Mouse (Mus musculus): ENCODE data around the gene Fcgbp.
"Not testable (repeated sequence)": the region's sequence is repeated elsewhere in the genome, so short reads cannot be mapped to it uniquely, and the experiment has no call there.

Gene Fcgbp

DNA sequence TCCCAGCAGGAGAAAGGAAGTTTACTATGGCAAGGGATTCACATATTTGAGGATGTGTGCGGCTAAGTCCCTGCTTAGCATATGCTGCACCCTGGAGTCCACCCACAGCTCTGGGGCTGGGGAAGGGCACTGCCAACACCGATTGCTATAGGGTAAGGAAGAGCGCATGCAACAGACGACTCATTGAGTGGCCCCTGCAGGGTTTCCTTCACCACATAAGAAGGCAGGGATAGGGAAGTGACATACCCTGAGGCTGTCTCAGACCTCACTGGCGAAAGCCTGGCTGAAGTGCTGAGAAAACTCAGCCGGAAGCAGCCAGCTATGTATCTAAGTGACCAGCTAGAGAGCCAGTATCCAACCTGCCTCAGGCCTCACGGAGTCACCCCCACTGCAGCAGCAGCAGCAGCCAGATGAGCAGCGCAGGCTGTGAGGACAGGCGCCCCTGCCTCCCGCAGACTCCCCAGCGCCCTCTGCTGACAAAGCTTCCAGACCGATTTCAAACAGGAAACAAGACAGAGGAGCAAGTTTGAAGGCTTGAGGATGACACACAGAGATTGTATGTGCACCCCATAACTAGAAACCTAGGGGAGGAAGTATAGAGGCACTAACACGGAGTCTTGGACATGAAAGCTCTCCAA lies 80.7 kb downstream of the Fcgbp start:
- DNase-seq: no peak

DNA sequence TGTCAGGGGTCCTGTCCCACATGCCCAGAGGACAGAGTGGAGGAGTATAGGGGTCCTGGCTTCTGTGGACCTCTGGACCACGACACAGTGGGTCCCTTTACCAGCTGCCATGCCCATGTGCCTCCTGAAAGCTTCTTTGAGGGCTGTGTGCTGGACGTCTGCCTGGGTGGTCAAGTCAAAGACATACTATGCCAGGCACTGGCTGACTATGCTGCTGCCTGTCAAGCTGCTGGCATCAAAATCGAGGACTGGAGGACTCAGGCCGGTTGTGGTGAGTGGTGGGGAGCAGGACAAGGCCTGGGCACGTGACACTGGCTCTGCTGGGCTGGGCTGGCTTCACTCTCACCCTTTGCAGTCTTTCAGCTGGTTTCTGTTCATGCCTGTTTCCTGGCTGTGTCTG lies 82.6 kb downstream of the Fcgbp start:
- not testable (repeated sequence) for DNase-seq

GRCm38 (mm10) chr7:28159292-28159691 lies 88.3 kb downstream of the Fcgbp start:
- DNase-seq: no peak

GRCm38 (mm10) chr7:28159893-28160292 lies 88.9 kb downstream of the Fcgbp start:
- no peak for DNase-seq

- no peak for DNase-seq
These were observed 90.2 kb downstream of the Fcgbp start for GRCm38 (mm10) chr7:28161163-28161749.

DNA sequence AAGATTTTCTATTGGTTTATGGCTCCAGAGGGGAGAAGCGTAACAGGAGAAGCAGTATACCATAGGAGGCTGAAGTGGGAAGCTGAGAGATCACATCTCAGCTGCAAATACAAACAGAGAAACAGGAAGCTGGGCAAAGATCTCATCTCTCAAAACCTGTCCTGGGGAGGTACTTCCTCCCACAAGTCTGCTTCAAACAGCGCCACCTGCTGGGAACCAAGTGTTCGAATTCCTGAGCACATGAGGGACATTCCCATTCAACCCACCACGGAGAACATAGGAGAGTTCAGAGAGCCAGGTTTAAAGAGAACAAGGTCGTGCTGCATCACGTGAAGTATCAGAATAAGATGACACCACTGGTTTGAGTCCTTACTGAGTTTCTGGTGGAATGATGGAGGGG lies 94.4 kb downstream of the Fcgbp start:
- no peak for DNase-seq

GRCm38 (mm10) chr7:28168320-28169115 lies 97.5 kb downstream of the Fcgbp start:
- peak; percentile 97 for DNase-seq

DNA sequence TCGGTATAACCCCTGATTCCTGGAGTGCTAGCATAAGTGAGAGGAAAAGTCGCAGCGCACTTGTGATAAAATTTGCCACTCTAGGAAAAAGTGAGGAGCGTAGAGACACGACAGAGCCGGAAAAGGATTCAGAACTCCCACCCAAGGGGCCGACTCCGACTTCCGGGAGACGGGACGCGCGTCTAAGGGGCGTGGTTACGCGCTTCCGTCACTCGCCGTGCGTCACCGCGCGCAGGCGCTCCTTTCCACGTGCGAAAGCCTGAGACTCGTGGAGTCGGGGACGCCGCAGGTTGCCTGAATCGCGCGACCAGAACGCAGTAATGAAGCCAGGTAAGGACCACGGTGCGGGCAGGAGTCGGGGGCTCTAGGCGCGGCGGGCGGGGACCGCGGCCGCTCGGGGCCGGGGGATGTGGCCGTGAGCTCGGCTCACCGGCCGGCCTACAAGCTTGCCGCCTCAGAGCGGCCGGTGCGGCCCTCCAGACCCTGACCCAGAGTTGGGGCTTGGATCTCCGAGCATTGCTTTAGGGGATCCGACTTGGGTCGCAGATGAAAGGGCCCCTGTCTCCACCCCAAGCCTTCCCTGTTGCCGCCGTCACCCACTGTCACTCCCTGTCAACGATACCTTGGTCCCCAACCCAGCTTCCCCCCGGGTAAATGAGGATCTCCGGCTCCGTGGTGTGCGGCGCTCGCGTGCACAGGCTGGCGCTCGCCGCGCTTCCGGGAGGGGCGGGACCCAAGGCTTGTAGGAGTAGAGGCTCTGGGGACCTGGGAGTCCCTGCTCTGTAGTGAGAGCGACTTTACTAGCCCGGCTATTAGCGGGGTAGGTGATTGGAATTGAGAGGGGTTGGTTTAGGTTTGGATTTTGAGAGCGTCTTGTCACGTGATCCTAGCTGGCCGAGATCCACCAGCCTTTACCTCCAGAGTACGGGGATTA lies 98.7 kb downstream of the Fcgbp start, which contains the start of gene Fbl:
Gene Fbl, plus strand, starts transcription at position 222 of the 934 bp plus-strand sequence.
- peak; percentile 99 for DNase-seq

All from heart, adult 11 months (tissue).